Mouse (Mus musculus) spleen, postnatal 4 days (tissue): Measurements from ENCODE around the gene Ptprd.

ENCODE experiments used
- DNase-seq, 2 experiments: peaks; one replicate each; pipeline ENCODE4 v3.0.0; 2022; ENCODE audit warnings: low spot score in 2 of 2

Ptprd gene

DNA sequence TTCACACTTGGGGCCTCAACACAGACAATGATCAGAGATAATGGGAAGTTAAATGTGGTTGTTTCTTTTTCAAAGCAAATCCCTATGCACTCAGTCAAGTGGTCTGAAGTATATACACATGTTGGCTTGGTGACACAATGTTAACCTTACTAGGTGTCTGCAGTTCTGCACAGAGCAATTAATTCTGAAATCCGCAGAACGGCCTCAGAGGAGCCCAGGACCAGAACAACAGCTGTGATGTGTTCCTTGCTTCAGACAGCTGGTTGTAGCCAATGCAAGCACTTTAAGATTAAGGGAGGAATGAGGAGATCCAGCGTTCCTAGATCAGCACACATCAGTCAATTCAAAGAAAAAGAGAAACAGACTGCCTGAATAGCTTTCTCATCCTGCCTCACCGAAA is 1891.9 kb downstream of the Ptprd start:
- DNase-seq, result no peak

DNA sequence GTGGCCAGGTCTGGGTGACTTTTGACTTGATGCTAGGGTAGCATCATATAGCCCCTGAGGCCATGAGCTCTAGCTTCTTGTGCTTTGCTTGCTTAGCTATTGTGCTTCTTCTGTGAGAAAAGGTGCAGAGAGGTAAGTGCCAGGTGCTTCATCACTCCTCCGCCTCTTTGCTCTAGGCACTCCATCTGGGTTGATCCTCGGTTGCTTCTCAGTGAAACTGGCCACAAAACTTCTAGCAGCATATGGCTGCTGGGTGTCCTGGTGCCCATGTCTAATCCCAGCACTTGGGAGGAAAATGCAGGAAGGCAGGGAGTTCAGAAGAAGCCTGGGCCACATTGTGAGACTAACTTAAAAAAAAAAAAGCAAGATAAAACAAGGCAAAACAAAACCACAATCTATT is 1895.8 kb downstream of the Ptprd start:
- DNase-seq, result no peak

DNA sequence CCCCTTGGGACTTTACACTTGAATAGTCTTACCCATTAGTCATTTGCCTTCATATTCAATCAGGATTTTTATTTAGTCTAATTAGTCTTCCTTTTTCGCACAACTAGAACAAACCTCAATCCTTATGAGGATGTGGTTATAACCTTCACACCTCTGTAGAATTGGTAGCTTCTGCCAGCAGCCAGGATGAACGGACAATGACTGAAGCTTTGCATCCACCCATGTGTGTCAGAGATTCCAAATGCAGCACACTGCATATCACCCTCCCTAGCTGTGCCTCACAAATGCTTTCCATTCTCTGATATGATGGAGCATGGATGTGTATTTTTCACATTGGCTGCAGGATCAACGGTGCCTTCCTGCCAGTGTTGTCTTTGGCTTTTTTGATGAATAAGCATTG is 1898.0 kb downstream of the Ptprd start:
- no peak for DNase-seq

DNA sequence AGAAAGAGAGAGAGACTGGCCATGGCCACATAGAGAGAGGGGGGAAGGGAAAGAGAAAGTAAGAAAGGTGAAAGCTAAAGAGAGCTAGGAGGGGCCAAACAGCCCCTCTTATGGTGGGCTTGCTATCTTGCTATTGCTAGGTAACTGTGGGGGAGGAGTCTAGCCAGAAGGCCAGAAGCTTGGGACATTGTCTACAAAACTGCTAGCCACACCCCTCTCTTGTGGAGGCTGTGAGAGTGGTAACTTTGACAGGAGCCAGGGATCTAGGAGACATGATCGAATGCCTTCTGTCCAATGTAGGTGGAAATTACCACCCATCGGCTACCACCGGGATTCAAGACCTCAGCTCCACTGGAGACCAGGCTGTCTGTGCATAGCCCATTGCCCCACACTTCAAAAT is 1899.2 kb downstream of the Ptprd start:
- DNase-seq, result no peak

DNA sequence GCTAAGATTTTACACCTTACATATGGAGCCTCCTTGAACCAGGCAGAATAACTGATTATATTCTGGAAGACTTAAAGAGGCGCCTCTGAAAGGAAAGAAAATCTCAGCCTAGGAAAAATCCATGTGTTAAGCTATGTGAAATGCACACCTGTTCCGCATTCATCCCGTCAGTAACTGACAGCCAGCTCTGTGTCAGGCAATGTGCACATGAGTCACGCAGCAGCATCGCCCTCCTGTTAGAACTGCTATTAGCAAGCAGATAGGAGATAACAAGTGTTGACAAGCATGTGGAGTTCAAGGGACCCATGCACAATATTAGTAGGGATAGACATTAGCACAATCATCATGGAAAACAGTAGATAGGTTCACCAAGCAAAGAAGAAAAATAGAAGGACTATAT is 1905.8 kb downstream of the Ptprd start:
- DNase-seq, result no peak

DNA sequence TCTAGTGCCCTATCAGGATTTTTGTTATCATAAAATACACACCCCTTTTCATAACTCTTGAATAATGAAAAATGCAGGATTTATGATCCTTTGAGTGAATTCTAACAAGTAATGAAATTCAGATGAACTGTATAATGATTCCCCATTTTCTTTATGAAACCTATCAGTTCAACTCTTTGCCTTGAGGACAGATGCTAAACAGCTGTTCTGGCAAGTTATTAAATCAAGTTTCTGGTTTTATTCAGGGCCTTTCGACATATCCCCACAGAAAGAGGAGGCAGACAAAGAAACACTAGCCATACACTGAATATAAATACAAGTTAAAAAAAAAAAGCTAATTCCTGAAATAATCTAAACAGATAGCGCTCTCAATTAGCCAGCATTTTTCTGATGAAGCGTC is 1914.4 kb downstream of the Ptprd start:
- DNase-seq, result no peak

DNA sequence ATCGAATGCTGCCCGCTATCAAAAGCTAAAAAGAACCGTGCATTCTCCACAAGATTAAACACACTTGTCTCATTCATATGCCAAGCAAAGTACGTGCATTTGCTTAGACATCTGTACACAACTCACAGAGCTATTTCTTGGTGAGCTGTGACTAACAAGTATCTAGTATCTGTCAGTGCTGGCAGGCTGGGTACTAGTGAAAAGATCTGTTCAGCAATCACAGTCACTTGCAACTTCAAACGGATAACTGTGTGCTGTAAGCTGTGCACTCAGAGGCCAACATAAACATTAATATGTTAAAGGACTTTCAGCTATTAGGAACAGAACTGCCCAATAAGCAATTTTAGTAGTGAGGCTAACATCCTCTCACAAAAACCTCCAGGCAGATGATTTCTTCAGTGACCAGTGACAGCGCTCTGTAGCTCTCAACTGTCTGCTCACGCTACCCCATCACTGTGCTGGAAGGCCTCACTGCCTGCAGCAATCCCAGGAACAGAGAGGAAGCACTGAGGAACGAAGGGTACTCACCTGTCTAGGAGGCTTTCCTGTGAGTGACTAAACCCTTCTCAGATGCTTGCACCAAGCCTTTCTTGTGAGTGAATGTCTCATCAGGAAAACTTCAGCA is 1918.9 kb downstream of the Ptprd start:
- DNase-seq, result no peak

DNA sequence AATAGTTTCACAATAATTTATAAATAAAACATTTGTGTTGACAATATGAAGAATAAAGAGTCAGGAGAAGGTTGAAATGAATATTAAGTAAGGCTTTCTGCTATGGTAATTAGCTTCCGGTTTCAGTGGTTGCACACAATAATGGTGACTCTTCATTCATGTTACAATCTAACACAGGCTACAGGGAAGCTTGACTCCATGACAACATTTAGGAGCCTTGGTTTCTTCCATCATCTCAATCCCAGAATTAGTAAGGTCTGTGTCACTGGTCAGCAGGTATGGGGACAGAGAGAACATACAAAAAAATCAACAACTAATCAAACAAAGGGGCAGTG is 1921.3 kb downstream of the Ptprd start:
- no peak for DNase-seq

DNA sequence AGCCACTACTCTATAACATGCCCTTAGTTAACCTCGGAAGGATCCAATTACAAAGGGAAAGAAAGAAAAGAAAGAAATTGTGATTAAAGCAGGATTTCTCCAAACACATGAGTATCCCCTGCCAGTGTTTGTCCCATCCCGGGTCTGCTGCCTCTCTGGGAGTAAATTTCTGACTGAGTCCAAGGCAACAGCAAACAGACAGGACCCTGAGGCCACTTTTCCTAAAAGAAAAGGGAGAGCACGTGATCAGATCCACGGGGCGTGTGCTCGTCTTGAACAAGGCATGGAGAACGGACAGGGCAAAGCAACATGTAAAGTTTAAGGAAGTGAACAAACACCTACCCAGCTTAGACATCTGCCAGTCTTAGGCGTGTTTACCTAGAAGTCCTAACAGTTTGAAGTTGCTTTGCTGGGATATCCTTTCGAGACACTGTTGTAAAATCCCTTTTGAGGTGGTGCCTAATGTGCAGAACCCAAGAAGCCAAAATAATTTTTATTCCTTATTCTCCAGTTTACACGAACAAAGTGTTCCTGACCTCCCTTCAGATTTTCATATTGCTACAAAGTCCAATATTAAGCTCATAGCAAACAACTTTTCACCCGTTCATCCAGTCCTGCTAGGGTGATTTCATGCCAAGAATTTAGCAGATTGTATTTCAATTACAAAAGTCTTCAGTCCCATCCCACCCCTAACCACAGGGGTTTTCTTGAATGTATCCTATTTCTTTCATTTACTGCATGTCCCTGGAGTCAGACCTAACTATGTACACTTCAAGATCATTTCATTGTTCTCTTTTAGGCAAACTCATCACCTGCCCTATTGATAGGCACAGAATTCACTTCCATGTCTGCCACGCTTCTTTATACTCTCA is 1921.9 kb downstream of the Ptprd start:
- no peak for DNase-seq

DNA sequence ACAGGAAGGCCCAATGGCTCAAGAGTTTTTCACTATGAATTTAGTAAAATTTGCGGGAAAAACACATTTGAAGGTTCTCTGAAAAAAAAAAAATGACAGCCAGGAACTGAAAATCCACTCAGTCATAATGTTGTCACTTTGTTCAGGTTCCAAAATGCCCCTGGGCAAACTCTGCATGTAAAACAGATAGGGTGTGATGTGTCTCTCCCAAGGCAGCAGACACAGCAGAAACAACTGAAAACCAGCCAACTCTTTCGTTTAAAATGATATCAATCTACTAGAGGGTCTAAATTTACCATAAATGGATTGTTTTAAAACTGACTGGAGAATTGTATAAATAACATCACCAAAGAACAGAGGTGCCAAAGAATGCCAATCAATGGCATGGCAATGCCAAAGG is 1925.7 kb downstream of the Ptprd start:
- DNase-seq, result no peak

DNA sequence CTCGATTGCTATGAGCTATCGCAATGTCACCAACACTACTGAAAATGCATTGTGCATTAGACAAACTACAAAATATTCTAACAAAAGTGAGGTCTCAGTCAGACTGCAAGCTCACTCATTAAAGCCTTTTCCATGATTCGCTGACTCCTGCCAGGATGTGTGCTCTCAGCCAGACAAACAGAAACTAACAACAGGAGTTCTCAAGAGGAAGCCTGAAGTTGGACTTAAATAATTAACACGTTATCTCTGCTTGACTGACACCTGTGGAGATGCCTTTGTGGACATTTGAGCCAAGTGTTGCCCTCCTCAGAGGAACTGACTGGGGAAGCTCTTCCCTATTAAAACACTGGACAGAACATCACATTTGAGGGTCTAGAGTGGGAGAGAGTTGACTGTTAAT is 1928.9 kb downstream of the Ptprd start:
- DNase-seq, result no peak

DNA sequence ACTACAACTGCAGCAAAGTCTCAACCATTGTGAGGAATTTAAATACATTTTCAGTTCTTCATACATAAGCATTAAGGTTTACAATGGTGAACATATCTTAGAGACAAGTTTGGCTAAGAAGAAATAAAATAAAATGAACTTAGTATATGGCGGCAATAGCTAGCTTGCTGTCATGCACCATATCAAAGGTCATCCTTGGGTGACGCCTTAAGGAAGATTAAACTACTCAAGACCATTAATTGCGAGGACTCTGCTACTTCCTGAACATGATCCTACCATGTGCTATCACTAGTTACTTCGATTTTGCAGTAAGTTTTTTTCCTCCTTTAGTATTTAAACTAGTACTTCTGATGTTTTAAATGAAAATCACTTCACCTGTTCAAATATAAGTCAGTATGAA is 1949.0 kb downstream of the Ptprd start:
- no peak for DNase-seq

DNA sequence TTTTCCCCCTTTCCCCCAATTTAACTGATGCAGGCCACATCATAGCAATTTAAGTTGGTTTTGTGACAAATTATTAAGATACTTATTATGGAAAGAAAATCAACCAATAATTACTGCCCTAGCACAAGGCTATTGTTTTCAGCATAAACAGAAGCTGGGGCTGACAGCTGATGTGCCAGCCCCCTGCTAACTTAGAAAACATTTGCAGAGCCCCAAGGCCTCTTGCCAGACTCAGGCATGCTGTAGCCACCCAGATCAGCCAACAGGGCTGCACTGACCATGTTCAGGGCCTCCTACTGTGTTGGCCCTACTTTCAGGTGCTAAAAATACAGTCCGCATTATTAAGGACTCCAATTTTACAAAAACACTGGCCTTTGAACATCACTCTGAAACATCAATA is 1951.1 kb downstream of the Ptprd start:
- DNase-seq, result no peak

DNA sequence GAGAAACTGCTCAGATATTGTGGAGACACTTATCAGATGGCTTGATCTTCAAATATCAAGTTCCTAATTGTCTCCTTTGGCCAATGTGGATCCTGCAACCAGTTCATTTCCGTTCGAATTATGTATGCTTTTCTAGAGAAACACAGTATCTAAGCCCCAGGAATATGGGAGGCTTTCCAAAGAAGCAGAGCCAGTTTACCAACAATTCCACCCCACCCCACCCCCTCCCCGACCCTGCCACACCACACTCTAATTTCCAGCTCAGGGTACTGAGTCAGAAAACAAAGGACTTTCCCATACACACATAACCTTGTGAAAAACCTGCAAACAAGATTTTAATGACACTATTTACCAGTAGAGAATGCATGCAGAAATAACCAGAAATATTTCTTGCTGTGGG is 1951.5 kb downstream of the Ptprd start:
- DNase-seq, result no peak

DNA sequence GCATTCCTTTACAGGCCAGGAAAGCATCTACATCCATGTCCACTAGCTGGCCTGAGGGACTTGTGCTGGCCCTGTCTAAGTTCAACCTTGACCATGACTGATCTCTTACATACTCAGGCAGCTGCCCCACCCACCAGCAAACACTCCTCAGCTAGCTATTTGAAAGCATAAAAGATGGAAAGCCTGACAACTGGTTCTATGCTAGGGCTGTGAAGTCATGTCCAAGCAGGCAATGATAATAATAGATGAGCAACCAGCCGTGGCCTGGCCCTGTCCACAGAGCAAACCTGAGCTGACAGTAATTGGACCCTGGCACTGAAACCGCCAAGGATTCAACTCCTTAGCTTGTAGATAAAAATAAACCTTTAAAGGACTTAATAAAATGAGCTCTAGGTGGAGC is 1952.1 kb downstream of the Ptprd start:
- DNase-seq, result no peak

DNA sequence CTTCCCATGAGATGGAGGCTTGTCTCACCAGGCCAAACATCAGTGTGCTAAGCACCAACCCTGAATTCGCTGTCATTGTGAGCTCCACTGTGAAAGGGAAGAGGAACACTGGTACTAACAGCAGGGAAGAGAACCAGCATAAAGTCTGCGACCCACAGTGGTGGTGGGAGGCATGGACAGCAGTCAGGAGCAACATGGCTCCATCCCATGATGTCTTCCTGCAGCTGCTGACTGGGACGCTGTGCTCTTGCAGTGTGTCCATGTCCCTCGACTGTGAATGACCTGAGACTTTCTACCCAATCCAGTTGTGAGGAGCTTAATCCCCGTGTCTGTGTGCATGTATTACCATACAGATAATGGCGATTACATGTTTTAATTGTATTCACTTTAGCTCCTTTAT is 1967.4 kb downstream of the Ptprd start:
- DNase-seq, result no peak

DNA sequence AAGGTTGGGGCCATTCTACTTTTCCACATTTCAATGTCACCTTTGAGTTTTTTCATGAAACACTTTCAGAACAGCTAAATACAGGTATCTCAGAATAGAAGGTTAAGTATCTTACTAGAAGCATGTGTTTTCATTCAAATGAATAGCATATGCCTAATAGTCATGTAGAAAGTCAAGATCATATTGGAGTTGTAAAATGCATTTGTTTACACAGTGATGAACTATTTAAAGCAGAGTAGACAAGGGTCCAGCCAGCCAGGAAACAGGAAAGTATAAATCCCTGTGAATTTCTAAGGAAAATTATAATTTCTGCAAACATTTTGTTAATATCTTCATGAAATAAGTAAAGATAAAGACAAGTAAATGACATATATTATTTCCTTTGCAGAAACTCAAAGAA is 1970.2 kb downstream of the Ptprd start:
- DNase-seq, result no peak

DNA sequence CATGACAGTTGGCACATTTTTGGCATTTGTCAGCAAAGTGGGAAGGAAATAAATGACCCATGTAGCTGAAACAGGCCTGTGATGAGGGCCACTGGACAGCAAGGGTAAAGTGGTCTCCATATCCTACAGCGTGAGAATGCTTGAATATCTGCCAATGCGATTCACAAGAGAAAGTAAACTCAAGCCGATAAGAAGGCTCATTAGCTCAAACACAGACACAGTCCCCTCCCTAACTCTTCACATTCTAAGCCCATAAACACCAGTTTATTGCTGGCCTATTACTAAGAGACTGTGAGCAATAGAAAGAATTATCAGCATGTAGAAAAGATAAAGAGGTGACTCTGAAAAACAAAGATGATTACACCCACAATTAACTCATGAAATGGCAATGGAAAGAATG is 1970.6 kb downstream of the Ptprd start:
- no peak for DNase-seq

DNA sequence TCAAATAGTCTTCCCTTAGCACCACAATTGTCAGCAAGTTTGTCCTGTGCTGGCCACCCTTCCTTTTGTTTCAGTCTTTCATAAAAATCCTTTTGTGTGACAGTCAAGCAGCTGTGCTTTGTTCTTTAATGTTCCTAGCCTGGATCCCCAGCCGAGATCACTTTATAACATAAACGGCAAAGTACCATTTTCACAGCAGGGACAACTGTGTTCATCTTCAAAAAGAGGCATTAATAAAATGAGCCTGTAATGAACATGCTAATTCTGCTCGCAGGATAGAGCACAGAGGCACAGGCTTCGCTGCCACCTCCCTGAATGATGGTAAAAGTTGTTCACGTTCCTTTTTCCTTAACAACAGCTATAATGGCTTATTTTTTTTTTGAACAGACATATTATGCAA is 1972.7 kb downstream of the Ptprd start:
- DNase-seq, result no peak

DNA sequence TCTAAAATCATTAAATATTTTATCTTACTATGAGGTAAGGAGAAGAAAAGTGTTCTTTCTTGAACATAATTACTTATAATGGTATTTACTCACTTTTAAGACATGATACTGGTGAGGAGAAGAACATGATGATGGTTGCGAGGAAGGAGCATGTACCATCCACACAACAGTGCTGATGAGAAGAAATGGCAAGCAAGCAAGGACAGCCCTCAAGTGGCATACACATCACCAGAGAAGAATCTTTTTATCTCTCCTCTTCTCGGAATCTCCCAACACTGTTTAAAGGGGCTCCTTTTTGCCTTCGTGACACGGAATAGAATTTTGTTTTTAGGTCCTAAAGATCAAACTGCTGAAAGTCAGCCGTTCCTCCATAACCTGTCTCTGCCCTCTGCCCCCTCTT is 1973.2 kb downstream of the Ptprd start:
- DNase-seq, result no peak

DNA sequence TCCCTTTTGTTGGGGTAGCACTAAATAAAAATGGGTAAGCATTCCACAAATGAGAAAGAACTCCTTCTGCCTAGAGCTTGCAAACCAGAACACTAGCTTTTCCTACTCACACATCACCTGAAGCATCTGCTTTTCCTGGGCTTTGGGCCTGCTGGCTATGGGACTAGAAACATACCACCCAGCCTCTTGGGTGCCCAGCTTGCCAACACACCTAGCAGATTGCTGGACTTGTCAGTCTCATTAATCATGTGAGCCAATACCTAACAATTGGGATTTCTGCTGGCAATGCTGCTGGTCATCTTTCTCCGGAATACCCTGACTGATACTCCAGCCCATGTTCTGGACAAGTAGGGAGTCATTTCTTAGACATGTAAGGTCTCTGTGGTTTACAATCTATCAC is 1973.9 kb downstream of the Ptprd start:
- DNase-seq, result no peak

DNA sequence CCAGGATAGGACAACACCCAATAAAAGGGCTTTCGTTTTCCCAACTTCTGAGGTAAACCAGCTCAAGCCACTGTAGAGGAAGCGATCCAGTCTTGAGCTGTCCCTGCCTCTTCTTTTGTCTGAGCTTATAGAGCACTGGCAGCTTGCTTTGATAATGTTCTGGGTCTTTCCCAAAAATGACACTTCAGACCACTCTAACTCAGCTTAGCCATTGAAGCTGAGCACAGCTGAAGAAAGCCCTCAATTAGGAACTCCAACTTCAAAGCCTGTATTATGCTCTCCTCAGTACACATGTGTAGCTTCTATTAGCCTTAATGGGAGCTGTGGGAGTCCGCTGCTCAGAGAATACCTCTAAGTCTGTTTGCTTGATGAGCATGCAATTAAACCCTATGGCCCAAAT is 1988.0 kb downstream of the Ptprd start:
- DNase-seq, result no peak

DNA sequence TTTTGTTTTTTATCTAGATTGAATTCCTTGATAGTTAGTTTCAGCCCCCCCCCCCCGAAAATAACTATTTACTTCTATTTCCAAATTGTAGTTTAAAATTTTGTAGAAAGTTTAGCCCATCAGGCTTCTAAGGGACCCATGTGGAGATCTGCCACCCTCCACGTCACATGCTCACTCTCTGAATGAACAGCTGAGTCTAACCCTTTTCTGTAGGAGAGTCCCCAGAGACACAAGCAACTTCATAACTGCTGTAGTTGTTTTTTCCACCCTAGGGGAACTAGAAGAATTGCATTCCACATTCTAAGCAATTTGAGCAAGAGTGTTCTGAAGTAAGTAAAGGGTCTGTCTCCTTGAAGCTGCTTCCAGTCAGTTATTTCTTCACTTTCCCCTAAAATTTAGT is 1989.2 kb downstream of the Ptprd start:
- no peak for DNase-seq

DNA sequence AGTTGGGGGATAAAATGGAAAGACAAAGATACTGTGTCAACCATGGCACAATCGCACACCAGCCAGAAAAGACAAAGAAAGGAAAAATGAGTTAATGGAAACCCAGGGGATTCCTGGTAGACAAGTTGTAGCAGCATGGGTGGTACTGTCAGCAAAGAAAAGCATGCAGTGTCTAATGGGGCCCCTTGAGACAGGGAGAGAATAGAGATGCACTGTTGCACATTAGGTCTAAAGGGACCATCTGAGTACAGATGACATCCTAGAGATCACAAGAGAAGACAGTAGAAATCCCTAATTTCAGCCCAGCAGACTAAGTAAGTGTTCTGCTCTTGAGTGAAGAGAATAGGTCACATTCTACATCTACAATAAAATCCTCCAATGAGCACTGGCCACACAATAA is 1993.7 kb downstream of the Ptprd start:
- no peak for DNase-seq
